Mouse (Mus musculus) forebrain, postnatal 0 days (tissue): Measurements from ENCODE around the gene Fam57b. TPM values are rescaled to one million over a fixed set of nuclear protein-coding genes. Genes with fewer than 3 reads are reported as not detected.

Experiments used
- ATAC-seq: fragments of 200-750 bp; cut with Nextera tagmentation; 2 replicates; pipeline ENCODE4 v1.8.0; 2017; ENCODE audit warnings: mild to moderate bottlenecking, moderate library complexity
- DNase-seq: peaks from one replicate; pipeline ENCODE4 v3.0.0-alpha.2; 2015
- H3K27ac ChIP-seq: fragments of 300-500 bp; sonication (generic); 2 replicates; pipeline ENCODE4 v1.5.1; 2014; ENCODE audit warnings: low read depth, mild to moderate bottlenecking, antibody characterized with exemption, low read length, moderate library complexity, mixed read lengths
- H3K27me3 ChIP-seq: fragments of 300-500 bp; sonication (generic); 2 replicates; pipeline ENCODE4 v1.6.1; 2014; ENCODE audit warnings: mild to moderate bottlenecking, low read length, mixed read lengths; ENCODE audit not compliant: insufficient read depth
- H3K36me3 ChIP-seq: fragments of 300-500 bp; sonication (generic); 2 replicates; pipeline ENCODE4 v1.6.1; 2014; ENCODE audit warnings: mild to moderate bottlenecking, moderate library complexity; ENCODE audit not compliant: insufficient read depth
- H3K4me1 ChIP-seq: fragments of 300-500 bp; sonication (generic); 2 replicates; pipeline ENCODE4 v1.6.1; 2014; ENCODE audit warnings: antibody characterized with exemption; ENCODE audit not compliant: insufficient read depth
- H3K4me2 ChIP-seq: fragments of 300-500 bp; sonication (generic); 2 replicates; pipeline ENCODE4 v1.6.1; 2014; ENCODE audit warnings: low read depth, mild to moderate bottlenecking, moderate library complexity
- H3K4me3 ChIP-seq: fragments of 300-500 bp; sonication (generic); 2 replicates; pipeline ENCODE4 v1.5.1; 2014; ENCODE audit warnings: low read depth, low read length, mixed read lengths
- H3K9ac ChIP-seq: fragments of 300-500 bp; sonication (generic); 2 replicates; pipeline ENCODE4 v1.6.1; 2014; ENCODE audit warnings: mild to moderate bottlenecking
- H3K9me3 ChIP-seq: fragments of 300-500 bp; sonication (generic); 2 replicates; pipeline ENCODE4 v1.6.1; 2016; ENCODE audit warnings: low read length
- CTCF ChIP-seq: sonication (generic); IDR thresholded peaks from 2 replicates; pipeline ENCODE4 v1.5.1; 2016; ENCODE audit warnings: antibody characterized with exemption, control low read depth, low read depth
- WGBS: fragments of 180-500 bp; shearing (Covaris S2); extraction: QIAGEN DNeasy Blood & Tissue Kit; methylation state at CpG from one replicate; pipeline ENCODE4 v1.1.7; 2014; 5-methylcytosine and 5-hydroxymethylcytosine counted together
- polyA plus RNA-seq: library from polyadenylated mRNA; unstranded; fragments of >200 nt; fragmentation: Nextera tagmentation; extraction: Ambion mirVana; gene quantifications from 2 replicates; pipeline ENCODE4 v1.2.1, GENCODE M21; 2015
- total RNA-seq: library from RNA; depleted of rRNA; stranded (reverse); fragments of >200 nt; gene quantifications from 2 replicates; pipeline ENCODE4 v1.2.3, GENCODE M21; 2014; rRNA removed

Gene Fam57b
- 33.2 and 34.4 TPM in 2 replicates for total RNA-seq
- polyA plus RNA-seq: 39.0 and 42.6 TPM in 2 replicates

DNA sequence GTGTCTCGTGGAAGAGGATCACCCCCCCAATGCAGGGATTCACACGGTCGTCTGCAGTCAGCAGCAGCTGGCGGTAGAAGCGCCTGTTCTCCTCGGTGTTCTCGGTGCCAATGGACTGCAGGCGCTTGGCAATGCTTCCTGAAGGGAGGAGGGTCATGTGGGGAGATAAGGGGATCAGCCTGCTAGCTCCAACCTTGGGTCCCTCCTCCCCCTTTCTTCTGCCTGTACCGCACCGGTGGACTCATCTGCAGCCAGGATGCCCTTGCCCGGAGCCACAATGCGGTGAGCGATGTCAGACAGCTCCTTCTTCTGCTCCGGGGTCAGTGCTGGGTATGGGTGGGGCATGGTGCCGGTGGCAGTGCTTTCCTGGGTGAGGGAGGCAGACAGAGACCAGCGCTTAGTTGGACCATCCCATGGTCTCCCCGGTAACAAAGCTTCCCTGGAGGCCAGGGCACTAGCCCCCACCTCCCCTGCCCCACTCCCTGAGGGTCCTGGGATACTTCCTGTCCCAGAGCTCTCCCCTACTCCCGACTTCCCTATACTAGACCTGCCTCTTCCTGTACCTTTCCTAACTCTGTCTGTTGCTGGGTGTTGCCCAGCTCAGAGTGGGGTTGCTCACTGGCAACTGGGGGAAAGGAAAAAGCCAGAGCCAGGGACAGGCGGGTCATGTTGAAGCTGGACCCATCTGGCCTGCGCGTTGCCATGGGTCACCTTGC, at the start of gene Fam57b:
Gene Fam57b (plus strand): TSS at position 258 of the 716 bp plus-strand sequence.
- peak within 1 kb of the TSS; percentile 81 for H3K4me3 ChIP-seq
- H3K27ac ChIP-seq: peak within 1 kb of the TSS; percentile 95
- H3K4me1 ChIP-seq: peaks cover 7% of the 10 kb centered on the region
- no peak for ATAC-seq
- no peak for DNase-seq
- peaks cover 30% of the 10 kb centered on the region for H3K36me3 ChIP-seq
- no peaks in the 10 kb centered on the region for H3K9me3 ChIP-seq
- WGBS: 26% methylated on average over 21 of the region's 21 CpGs
- H3K9ac ChIP-seq: peak within 1 kb of the TSS; percentile 81
- TF ChIP-seq CTCF: no peak
- no peaks in the 10 kb centered on the region for H3K27me3 ChIP-seq
- peak within 1 kb of the TSS; percentile 77 for H3K4me2 ChIP-seq

DNA sequence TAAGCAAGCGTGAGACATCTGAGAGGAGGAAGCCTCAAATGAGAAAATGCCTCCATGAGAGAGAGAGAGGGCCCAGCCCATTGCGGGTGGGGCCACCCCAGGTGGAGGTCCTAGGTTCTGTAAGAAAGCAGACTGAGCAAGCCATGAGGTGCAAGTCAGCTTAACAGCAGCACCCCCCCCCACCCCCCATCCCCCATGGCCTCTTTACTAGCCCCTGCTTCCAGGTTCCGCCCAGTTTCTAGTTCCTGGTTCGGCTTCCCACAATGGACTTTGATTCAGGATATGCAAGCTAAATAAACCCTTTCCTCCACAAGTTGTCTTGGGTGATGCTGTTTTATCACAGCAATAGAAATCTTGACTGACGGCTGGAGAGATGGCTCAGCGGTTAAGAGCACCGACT, 48.6 kb upstream of the Fam57b start:
- WGBS: 81% methylated on average over 7 of the region's 7 CpGs
- no peak for TF ChIP-seq CTCF
- Histone ChIP-seq H3K27ac (no peak overlapping the region), H3K36me3 (no peaks in the 10 kb centered on the region), H3K4me3 (no peak overlapping the region), H3K9ac (no peak overlapping the region), H3K9me3 (no peaks in the 10 kb centered on the region), H3K4me1 (no peaks in the 10 kb centered on the region), H3K4me2 (no peak overlapping the region), H3K27me3 (no peaks in the 10 kb centered on the region)
- no peak for DNase-seq
- ATAC-seq: no peak

DNA sequence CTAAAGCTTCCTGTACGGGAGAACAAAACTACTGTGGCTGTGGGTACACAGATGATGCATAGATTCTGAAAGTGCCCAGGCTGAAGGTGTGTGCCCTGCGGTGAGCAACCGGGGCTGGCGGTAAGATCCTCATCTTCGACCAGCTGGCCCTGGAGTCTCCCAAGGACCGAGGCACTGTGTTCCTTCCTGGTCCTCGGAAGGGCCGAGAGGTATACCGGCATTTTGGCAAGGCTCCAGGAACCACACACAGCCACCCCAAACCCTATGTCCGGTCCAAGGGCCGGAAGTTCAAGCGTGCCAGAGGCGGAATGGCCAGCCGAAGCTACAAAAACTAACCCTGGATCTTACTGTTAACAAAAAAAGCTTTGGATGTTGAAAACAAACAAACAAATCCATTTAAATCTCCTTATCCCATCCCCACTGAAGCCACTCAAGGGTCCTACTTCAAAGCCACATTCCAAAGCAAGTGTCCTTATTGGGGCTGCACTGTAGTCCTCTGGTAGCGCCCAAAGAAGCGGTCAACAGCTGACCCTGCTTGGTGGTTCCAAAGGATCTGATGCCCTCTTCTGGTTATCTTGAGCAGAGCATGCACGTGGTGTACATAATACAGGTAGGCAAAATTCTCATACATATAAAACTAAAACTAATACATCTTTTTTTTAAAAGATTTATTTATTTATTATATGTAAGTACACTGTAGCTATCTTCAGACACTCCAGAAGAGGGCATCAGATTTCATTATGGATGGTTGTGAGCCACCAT, 47.7 kb upstream of the Fam57b start:
- DNase-seq (no peak), ATAC-seq (no peak)
- no peaks in the 10 kb centered on the region for H3K36me3 ChIP-seq
- 92% methylated on average over 17 of the region's 17 CpGs for WGBS
- no peak overlapping the region for H3K9ac ChIP-seq
- H3K9me3 ChIP-seq: no peaks in the 10 kb centered on the region
- H3K4me2 ChIP-seq: no peak overlapping the region
- H3K27me3 ChIP-seq: no peaks in the 10 kb centered on the region
- no peaks in the 10 kb centered on the region for H3K4me1 ChIP-seq
- H3K4me3 ChIP-seq: no peak overlapping the region
- no peak overlapping the region for H3K27ac ChIP-seq
- TF ChIP-seq CTCF: no peak

DNA sequence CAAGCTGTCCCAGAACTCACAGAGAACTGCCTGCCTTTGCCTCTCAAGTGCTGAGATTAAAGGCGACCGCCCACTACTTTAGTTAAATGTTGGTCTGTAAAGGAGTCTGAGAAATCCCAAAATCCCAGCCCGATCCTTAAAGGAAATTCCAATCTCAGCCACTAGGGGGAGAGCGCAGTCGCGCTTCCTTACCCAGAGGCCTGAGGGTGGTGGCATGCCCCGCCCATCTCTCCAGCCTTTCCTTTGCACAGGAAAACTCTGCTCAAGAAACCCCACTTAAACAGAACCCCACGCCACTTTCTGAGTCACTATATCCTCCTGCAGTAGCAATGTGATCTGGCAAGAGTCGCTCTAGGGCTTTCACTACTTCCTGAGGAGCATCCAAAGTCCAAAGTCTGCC, 42.6 kb upstream of the Fam57b start:
- Histone ChIP-seq H3K9me3 (no peaks in the 10 kb centered on the region), H3K27me3 (no peaks in the 10 kb centered on the region), H3K36me3 (no peaks in the 10 kb centered on the region), H3K4me1 (no peaks in the 10 kb centered on the region), H3K4me2 (0 out of 2 replicates have a peak overlapping the region, but pooled peaks have one; percentile 15), H3K4me3 (no peak overlapping the region), H3K9ac (no peak overlapping the region), H3K27ac (no peak overlapping the region)
- DNase-seq (peak; percentile 89), ATAC-seq (peak; percentile 81)
- peak; percentile 87 for TF ChIP-seq CTCF
- WGBS: 2% methylated on average over 9 of the region's 9 CpGs

DNA sequence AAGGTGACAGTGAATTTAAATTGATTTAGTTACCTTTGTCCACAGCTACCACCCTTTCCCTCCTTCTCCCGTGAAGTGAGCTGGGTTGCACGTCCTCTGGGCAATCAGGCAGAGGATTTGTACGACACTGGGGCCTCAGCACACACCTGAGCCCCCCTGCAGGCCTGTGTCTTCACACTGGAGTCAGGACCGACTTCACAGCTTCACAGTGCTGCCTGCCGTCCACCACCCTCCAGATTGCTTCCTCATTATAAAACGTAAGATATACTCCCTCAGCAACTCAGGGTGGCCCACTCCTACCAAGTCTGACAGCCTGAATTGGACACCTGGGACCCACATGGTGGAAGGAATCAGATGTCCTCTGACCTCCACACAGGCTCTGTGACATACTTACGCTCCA, 38.9 kb upstream of the Fam57b start:
- DNase-seq (no peak), ATAC-seq (no peak)
- Histone ChIP-seq H3K9me3 (no peaks in the 10 kb centered on the region), H3K9ac (no peak overlapping the region), H3K4me2 (no peak overlapping the region), H3K27me3 (no peaks in the 10 kb centered on the region), H3K4me1 (peaks cover 23% of the 10 kb centered on the region), H3K27ac (no peak overlapping the region), H3K36me3 (peaks cover 7% of the 10 kb centered on the region), H3K4me3 (no peak overlapping the region)
- TF ChIP-seq CTCF: no peak
- WGBS: 69% methylated on average over 7 of the region's 7 CpGs

DNA sequence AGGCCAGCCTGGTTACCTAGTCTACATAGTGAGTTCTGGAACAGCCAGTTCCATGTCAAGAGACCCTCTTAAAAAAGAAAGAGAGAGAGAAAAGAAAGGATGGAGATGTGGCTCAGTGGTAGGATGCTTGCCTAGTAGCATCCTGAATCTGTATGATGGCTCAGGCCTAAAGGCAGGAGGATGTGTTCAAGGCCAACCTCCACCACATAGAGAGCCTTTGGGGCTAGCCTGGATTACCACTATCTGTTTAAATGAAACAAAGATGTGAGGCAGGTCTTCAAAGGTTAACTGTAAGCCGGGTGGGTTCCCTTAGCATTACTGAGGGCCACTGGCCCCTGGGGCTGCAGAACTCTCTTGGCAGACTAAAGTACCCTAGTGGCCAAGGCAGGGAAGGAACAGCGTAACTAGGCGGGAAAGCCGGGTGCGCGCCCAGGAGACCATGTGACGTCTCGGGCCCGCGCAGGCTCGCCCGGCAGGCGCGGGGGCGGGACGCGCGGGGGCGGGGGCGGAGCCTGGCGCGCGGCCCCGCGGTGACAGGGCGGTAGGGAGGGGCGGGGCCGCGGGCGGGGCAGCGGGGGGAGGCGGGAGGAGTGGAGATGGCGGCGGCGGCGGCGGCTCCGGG, 38.3 kb upstream of the Fam57b start, which contains the start of gene Mapk3:
Gene Mapk3 (plus strand): TSS at position 552 of the 622 bp plus-strand sequence.
- WGBS: 2% methylated on average over 32 of the region's 38 CpGs
- peak; percentile 95 for DNase-seq
- Histone ChIP-seq H3K27ac (peak within 1 kb of the TSS; percentile 82), H3K9ac (peak within 1 kb of the TSS; percentile 76), H3K4me1 (peaks cover 23% of the 10 kb centered on the region), H3K9me3 (no peaks in the 10 kb centered on the region), H3K36me3 (peaks cover 13% of the 10 kb centered on the region), H3K4me2 (peak within 1 kb of the TSS; percentile 62), H3K27me3 (no peaks in the 10 kb centered on the region), H3K4me3 (peak within 1 kb of the TSS; percentile 82)
- TF ChIP-seq CTCF: peak; percentile 83
- peak; percentile 71 for ATAC-seq
